Mouse (Mus musculus) kidney, embryonic 16.5 days (tissue): ENCODE results near the gene Gpsm2. TPM values are rescaled to one million over a fixed set of nuclear protein-coding genes. Genes with fewer than 3 reads are reported as not detected.

Source experiments
- ATAC-seq: fragments of 200-750 bp; cut with Nextera tagmentation; 2 replicates; pipeline ENCODE4 v1.8.0; 2017; ENCODE audit warnings: moderate TSS enrichment; ENCODE audit not compliant: low FRiP score, low TSS enrichment
- H3K27ac ChIP-seq: fragments of 300-500 bp; sonication (generic); 2 replicates; pipeline ENCODE4 v1.5.1; 2014; ENCODE audit warnings: low read length
- H3K27me3 ChIP-seq: fragments of 300-500 bp; sonication (generic); 2 replicates; pipeline ENCODE4 v1.6.1; 2014; ENCODE audit warnings: low read length, control low read depth, mixed read lengths; ENCODE audit not compliant: insufficient read depth
- H3K36me3 ChIP-seq: fragments of 300-500 bp; sonication (generic); 2 replicates; pipeline ENCODE4 v1.6.1; 2014; ENCODE audit warnings: low read length, control low read depth, mixed read lengths; ENCODE audit not compliant: insufficient read depth
- H3K4me1 ChIP-seq: fragments of 300-500 bp; sonication (generic); 2 replicates; pipeline ENCODE4 v1.6.1; 2014; ENCODE audit warnings: low read length, control low read depth, mixed read lengths; ENCODE audit not compliant: insufficient read depth
- H3K4me2 ChIP-seq: fragments of 300-500 bp; sonication (generic); replicated peaks from 2 replicates; pipeline ENCODE4 v1.6.1; 2014; ENCODE audit warnings: low read depth, low read length
- H3K4me3 ChIP-seq: fragments of 300-500 bp; sonication (generic); 2 replicates; pipeline ENCODE4 v1.5.1; 2014; ENCODE audit warnings: mild to moderate bottlenecking, low read length
- H3K9ac ChIP-seq: fragments of 300-500 bp; sonication (generic); replicated peaks from 2 replicates; pipeline ENCODE4 v1.6.1; 2014; ENCODE audit warnings: low read length
- H3K9me3 ChIP-seq: fragments of 300-500 bp; sonication (generic); 2 replicates; pipeline ENCODE4 v1.6.1; 2016; ENCODE audit warnings: low read length, control low read depth
- WGBS: fragments of 180-500 bp; shearing (Covaris S2); extraction: QIAGEN DNeasy Blood & Tissue Kit; methylation state at CpG from one replicate; pipeline ENCODE4 v1.1.7; 2014; 5-methylcytosine and 5-hydroxymethylcytosine counted together
- polyA plus RNA-seq: library from polyadenylated mRNA; unstranded; fragments of >200 nt; fragmentation: Nextera tagmentation; extraction: Ambion mirVana; gene quantifications from 2 replicates; pipeline ENCODE4 v1.2.1, GENCODE M21; 2015

The Gpsm2 gene
- polyA plus RNA-seq = 38.4 and 51.5 TPM in 2 replicates

DNA sequence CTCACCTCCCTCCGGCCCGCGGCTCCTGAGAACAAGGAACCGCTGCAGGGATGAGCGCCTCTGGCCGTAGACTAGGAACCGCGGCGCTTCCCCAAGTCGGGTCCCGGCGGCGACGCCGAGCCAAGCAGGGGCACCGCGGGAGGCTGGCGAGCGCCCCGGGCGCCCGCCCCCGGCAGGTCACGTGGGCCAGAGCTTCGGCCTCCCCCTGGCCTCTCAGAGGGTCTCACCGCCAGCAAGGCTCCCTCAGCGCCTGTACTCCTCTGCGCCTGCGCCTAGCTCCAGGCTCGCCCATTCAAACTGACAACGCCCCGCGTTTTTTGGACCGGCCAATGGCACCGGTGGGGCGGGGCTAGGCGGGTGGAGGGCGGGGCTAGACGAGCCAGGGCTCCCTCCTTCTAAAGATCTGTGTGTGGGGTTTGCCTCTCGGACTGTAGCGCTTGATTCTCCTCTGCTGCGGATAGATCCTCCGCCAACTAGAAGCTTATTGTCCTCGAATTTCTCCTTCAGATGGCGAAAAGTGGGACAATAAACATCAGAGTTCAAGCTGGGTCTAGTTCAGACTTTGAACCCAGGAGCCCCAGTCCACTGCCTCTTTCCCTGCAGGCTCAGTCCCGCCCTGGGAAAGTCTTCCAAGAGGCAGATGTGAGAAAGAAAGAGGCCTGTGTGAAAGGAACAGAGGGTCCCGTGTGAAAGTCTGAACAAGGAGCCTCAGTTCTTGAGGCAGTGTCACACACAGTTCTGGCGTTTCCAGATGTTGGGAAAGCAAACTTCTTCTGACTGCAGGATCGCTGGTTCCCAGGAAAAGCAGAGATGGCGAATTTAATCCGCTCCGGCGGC lies at the start of gene Gpsm2:
Gpsm2 (minus strand) TSS at position 274 of the 837 bp plus-strand sequence.
- Histone ChIP-seq H3K36me3 (no peaks in the 10 kb centered on the region), H3K4me3 (peak within 1 kb of the TSS; percentile 82), H3K4me2 (peak within 1 kb of the TSS; percentile 79), H3K27me3 (no peaks in the 10 kb centered on the region), H3K4me1 (peaks cover 13% of the 10 kb centered on the region), H3K9me3 (peaks cover 3% of the 10 kb centered on the region; the same call in 1 of the 2 replicates), H3K27ac (peak within 1 kb of the TSS; percentile 90), H3K9ac (peak within 1 kb of the TSS; percentile 94)
- ATAC-seq = peak; percentile 99
- 3% methylated on average over 43 of the region's 53 CpGs for WGBS

DNA sequence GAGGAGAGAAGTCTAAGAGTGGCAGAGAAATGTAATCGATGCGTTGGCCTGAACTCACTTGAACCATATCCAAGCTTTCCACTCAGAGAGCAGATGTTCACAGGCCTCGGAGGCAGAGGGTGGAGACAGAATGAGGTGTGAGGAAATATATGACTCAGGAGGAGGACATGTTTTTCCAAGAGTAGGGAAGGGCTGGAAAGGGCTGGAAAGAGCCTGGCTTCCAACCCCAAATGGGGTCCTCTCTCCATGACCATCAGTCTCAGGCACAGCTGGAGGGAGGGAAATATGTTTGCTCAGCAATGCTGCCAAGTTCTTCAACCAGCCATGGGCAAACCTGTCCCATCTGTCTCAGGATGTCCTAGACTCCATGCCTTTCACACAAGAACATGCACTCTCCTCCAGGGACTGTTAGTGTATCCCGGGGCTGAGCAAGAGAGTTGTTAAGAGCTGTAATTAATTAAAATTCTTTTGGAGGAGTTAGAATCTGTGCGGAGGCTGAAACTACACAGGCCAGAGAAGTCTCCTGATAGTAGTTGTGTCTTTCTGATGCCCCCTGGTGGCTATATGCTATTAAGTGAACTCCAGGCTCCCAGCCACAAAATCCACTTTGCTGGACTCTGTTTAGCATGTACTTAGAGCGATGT lies 48.7 kb upstream of the Gpsm2 start:
- peak; percentile 82 for ATAC-seq
- H3K27ac ChIP-seq = peak overlapping the region; percentile 15; the same call in 1 of the 2 replicates

DNA sequence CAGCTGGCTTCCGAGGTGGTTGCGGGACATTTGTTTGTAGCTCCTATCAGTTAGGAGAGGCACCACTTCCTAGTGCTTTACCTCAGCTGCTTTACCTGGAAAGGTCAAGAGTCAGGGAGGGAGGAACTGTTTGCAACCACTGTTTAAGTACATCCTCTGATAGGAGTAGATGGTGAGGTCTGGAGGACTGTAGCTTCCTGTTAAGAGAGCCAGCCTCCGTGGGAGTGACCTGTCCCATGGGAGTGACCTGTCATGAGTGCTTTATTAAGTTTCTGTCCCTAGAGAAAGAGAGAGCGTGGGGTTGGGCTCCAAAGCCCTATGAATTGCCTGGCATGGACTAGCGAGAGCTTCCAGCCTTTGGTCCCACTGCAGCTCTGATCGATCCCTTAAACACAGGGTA lies 47.4 kb upstream of the Gpsm2 start:
- H3K27ac ChIP-seq = no peak overlapping the region
- no peaks in the 10 kb centered on the region for H3K27me3 ChIP-seq
- 53% methylated on average over 6 of the region's 6 CpGs for WGBS
- no peak for ATAC-seq
- no peak overlapping the region for H3K4me3 ChIP-seq
- H3K4me2 ChIP-seq = no peak overlapping the region
- H3K4me1 ChIP-seq = peaks cover 11% of the 10 kb centered on the region; the same call in 1 of the 2 replicates
- H3K9ac ChIP-seq = no peak overlapping the region
- H3K36me3 ChIP-seq = no peaks in the 10 kb centered on the region
- H3K9me3 ChIP-seq = no peaks in the 10 kb centered on the region

More for the DNA sequence above, 48.7 kb upstream of the Gpsm2 start:
- Histone ChIP-seq H3K4me2 (no peak overlapping the region), H3K27me3 (no peaks in the 10 kb centered on the region), H3K36me3 (no peaks in the 10 kb centered on the region), H3K4me1 (peaks cover 6% of the 10 kb centered on the region; the same call in 1 of the 2 replicates), H3K4me3 (no peak overlapping the region), H3K9me3 (no peaks in the 10 kb centered on the region), H3K9ac (no peak overlapping the region)
- WGBS = 20% methylated on average over 6 of the region's 6 CpGs

DNA sequence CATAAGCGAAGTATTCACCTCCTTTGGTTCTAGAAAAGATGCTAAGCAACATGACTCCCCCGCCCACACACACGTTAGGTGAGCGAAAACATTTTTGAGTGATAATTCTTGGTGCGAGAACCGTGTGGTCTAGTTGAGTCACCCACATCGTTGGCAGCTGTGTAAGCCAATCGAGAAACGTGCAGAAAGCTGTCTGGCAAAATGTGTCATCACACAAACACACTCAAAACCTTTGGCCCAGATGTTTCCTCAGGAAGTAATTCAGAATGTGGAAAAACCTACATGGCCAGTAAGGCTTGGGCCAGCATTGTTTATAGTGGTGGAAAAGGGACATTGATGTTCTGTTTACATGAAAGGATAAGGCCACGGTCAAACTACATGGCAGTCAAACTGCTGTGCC lies 45.3 kb upstream of the Gpsm2 start:
- no peak overlapping the region for H3K27ac ChIP-seq
- H3K9ac ChIP-seq = no peak overlapping the region
- ATAC-seq = no peak
- H3K4me1 ChIP-seq = peaks cover 11% of the 10 kb centered on the region; the same call in 1 of the 2 replicates
- no peak overlapping the region for H3K4me2 ChIP-seq
- no peaks in the 10 kb centered on the region for H3K9me3 ChIP-seq
- 66% methylated on average over 10 of the region's 10 CpGs for WGBS
- H3K4me3 ChIP-seq = no peak overlapping the region
- H3K36me3 ChIP-seq = no peaks in the 10 kb centered on the region
- peaks cover 1% of the 10 kb centered on the region for H3K27me3 ChIP-seq

DNA sequence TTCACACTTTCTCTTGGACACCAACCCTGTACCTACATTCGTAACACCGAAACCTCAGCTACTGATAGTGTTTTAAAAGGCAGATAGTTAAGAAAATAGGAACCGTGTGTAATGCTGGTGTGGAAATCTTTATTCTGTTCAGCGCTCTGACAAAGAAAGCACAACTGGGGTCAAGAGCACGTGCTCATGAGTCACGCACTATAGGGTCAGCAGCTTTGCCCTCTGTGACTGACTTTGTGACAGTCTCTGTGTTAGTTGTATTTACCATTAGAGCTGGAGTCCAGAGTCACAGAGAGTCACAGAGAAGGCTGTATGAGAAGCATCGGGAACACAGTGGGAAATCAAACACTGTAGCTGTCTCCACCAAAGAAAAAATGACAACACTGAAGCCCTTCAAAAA lies 44.8 kb upstream of the Gpsm2 start:
- Histone ChIP-seq H3K4me3 (no peak overlapping the region), H3K4me1 (peaks cover 11% of the 10 kb centered on the region; the same call in 1 of the 2 replicates), H3K27me3 (peaks cover 6% of the 10 kb centered on the region), H3K27ac (no peak overlapping the region), H3K9ac (no peak overlapping the region), H3K9me3 (no peaks in the 10 kb centered on the region), H3K4me2 (no peak overlapping the region), H3K36me3 (no peaks in the 10 kb centered on the region)
- 77% methylated on average over 7 of the region's 7 CpGs for WGBS
- no peak for ATAC-seq

DNA sequence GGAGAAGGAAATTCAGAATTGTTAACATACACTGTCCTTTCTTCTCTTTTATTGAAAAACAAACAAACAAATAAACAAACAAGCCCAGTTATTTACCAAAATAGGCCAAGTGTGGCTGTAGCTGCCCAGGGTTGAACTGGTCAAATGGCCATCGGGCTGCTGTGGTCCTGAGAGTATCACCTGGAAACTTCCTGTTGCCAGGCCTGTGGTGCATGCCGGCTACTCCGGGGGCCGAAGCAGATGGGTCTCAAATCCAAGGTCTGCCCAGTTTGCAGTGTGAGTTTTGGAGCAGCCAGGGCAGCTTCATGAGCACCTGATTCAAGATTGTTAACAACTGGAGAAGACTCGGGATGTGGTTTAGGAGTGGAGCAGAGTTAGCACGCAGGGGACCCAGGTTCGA lies 43.4 kb upstream of the Gpsm2 start:
- Histone ChIP-seq H3K4me2 (no peak overlapping the region), H3K36me3 (no peaks in the 10 kb centered on the region), H3K9me3 (no peaks in the 10 kb centered on the region), H3K27me3 (peaks cover 6% of the 10 kb centered on the region), H3K4me1 (peaks cover 8% of the 10 kb centered on the region; the same call in 1 of the 2 replicates), H3K4me3 (no peak overlapping the region), H3K27ac (no peak overlapping the region), H3K9ac (no peak overlapping the region)
- WGBS = 86% methylated on average over 7 of the region's 7 CpGs
- ATAC-seq = no peak

DNA sequence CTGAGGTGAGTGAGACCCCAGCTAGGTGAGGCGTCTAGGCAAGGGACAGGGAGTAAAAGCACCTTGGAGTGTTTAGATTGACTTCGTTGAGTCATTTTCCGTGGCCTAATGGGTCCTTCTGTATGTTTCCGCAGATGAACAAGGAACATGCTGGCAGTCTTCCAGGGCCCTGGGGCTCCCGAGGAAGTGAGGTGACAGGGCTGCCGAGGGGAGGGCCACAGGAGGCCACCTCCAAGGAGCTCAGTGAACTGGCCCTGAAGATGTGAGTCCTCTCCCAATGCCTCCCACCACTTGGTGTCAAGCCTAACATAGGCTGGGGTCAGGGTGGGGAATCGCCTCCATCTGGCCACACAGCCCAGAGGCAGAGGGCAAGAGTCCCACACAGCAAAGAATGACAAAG lies 42.9 kb upstream of the Gpsm2 start:
- H3K4me2 ChIP-seq = no peak overlapping the region
- H3K9ac ChIP-seq = no peak overlapping the region
- no peaks in the 10 kb centered on the region for H3K9me3 ChIP-seq
- H3K4me3 ChIP-seq = no peak overlapping the region
- WGBS = 49% methylated on average over 7 of the region's 7 CpGs
- no peak overlapping the region for H3K27ac ChIP-seq
- no peaks in the 10 kb centered on the region for H3K36me3 ChIP-seq
- peaks cover 6% of the 10 kb centered on the region for H3K27me3 ChIP-seq
- H3K4me1 ChIP-seq = peaks cover 8% of the 10 kb centered on the region; the same call in 1 of the 2 replicates
- no peak for ATAC-seq

DNA sequence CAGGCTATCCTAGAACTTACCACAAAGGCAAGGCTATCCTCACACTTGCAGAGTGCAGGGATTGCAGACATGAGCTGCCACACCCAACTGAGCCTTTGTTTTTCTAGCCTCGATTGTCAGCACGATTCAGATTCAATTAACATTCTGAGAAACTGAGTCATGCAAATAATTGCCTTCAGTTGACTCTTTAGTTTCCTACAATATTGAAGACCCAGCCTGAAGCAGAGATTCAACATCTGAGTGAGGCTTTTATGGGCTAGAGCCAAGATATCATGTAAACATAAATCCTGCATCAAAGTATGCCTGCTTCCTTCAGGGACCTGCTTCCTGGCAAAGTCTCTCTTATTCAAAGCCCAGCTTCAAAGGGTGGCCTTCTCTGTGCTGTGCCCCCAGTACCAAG lies 41.6 kb upstream of the Gpsm2 start:
- H3K4me2 ChIP-seq = no peak overlapping the region
- WGBS = 59% methylated on average over 2 of the region's 2 CpGs
- no peaks in the 10 kb centered on the region for H3K36me3 ChIP-seq
- H3K4me3 ChIP-seq = no peak overlapping the region
- H3K27ac ChIP-seq = no peak overlapping the region
- H3K4me1 ChIP-seq = 0 out of 2 replicates have a peak, but pooled peaks cover 5% of the 10 kb centered on the region
- ATAC-seq = no peak
- H3K9me3 ChIP-seq = no peaks in the 10 kb centered on the region
- H3K9ac ChIP-seq = no peak overlapping the region
- peaks cover 6% of the 10 kb centered on the region for H3K27me3 ChIP-seq

DNA sequence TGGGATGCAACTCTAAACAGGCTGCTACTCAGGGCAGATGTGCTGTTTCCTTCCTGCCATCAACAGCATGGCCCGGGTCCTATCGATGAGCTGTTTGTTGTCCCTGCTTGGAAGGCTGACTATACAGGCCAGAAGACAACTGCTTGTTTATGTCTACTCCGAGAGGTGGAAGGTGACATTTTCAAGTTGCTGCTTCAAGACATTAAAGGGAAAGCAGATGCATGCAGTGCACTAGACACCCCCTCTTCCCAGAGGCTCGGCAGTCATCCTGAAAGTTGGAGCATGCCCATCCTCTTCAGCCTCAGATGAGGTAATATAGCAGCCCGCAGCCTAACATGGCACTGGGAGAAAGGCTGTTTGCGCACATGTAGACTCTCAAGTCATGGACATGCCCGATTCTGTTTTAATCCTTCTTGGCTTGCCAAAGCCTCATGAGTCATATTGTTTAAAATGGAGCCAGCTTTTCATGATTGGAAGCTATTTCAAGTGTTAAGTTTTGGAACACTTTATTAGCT lies 40.5 kb upstream of the Gpsm2 start:
- Histone ChIP-seq H3K36me3 (no peaks in the 10 kb centered on the region), H3K9ac (no peak overlapping the region), H3K4me3 (no peak overlapping the region), H3K4me1 (0 out of 2 replicates have a peak, but pooled peaks cover 5% of the 10 kb centered on the region), H3K27me3 (peaks cover 6% of the 10 kb centered on the region), H3K9me3 (no peaks in the 10 kb centered on the region), H3K27ac (no peak overlapping the region), H3K4me2 (no peak overlapping the region)
- WGBS = 75% methylated on average over 7 of the region's 7 CpGs
- ATAC-seq = no peak
